Mouse (Mus musculus): ENCODE data around the gene Rhox3a.
"Not testable (repeated sequence)": the region's sequence is repeated elsewhere in the genome, so short reads cannot be mapped to it uniquely, and the experiment has no call there.

The Rhox3a gene

DNA sequence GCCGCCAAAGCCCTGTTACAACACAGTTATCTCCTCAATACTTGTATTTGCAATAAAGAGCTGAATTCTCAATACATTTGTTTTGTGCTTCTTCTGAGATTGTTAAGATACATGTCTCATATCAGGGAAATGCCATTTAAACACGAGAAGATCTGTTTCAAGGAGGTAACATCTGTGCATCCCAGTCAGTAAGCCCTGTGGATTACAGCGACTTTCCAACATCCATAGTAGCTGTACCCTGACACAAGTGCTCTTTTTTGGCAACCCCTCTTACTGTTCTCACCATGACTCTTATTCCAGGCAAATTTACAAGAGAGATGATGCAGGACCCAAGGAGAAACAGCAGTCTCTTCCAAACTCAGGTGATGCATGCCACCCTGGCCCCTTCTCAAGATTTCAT lies at the start of gene Rhox3a:
Gene Rhox3a (plus strand): TSS at position 301 of the 400 bp plus-strand sequence.
- not testable (repeated sequence) for DNase-seq (ENCODE audit: low spot score)

GRCm38 (mm10) chrX:37210941-37211340 lies 38.8 kb upstream of the Rhox3a start, which contains the start of gene Gm9:
Gene Gm9 (minus strand): TSS chrX:37211041.
- no peak for DNase-seq (ENCODE audit: low spot score)

DNA sequence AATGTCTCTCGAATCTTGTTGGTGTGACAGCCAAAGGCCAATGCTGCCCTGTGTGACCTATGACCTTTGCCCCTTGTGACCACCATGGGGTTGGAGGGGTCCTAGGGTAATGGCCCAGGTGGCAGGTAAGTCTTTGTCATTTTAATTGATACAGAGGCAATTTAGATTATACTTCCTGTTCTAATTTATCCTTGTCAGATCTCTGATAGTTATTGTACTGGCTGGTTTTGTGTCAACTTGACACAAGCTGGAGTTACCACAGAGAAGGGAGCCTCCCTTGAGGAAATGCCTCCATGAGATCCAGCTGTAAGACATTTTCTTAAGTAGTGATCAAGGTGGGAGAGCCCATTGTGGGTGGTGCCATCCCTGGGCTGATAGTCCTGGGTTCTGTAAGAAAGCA lies 27.6 kb upstream of the Rhox3a start, which contains the start of gene Rhox1:
Gene Rhox1 (minus strand): TSS at position 101 of the 400 bp plus-strand sequence.
- DNase-seq (ENCODE audit: low spot score): not testable (repeated sequence)

DNA sequence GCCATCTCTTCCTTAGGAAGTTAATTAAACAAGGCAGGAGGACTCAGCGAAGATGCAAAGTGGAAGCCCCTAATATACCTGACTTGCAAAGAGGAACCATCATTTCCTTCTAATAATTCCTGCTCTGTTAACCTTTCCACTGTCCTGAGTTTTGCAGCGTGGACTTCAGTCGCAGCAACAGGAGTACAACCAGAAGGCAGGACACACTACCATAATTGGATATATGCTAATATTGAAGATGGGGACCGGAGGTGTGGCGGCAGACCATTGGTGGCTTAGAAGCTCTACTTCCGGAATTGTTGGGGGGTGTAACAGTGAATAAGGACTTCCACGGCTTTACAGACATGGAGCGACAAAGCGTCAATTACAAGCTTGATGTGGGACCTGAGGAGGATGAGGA lies 5.0 kb upstream of the Rhox3a start, which contains the start of gene Rhox2a:
Gene Rhox2a (plus strand): TSS at position 301 of the 400 bp plus-strand sequence.
- DNase-seq (ENCODE audit: low spot score): not testable (repeated sequence)

DNA sequence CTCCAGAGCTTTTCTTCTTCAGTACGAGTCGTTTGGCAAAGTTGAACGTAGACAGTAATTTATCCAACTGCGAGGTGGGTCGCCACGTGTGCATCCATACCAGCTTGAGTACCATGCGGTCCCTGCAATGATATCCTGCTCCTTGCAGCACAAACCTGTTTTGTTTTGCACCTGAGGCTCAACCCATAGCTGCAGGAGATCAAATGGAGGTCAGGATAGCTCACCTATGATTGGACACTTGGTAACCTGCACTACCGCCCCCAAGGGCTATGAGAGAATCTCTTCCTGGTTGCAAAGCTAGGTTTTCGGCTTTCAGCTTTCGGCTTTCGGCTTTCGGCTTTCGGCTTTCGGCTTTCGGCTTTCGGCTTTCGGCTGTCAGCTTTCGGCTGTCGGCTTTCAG lies 15.3 kb downstream of the Rhox3a start, which contains the start of gene Rhox4a:
Gene Rhox4a (plus strand): TSS at position 301 of the 400 bp plus-strand sequence.
- DNase-seq (ENCODE audit: low spot score): not testable (repeated sequence)
